Mouse (Mus musculus) brown adipose tissue, adult 24 weeks (tissue): ENCODE data around the gene Lrrc23. TPM values are rescaled to one million over a fixed set of nuclear protein-coding genes. Genes with fewer than 3 reads are reported as not detected.
A peak's percentile ranks its signal among the peaks of the same experiment; 100 is the strongest.

Experiments used
- H3K27ac ChIP-seq: fragments of 200-500 bp; replicated peaks from 2 replicates; pipeline ENCODE4 v1.5.1; 2012; ENCODE audit warnings: low read depth, mild to moderate bottlenecking, low read length
- H3K4me1 ChIP-seq: fragments of 200-500 bp; 2 replicates; pipeline ENCODE4 v1.6.1; 2012; ENCODE audit warnings: low read length, mixed read lengths; ENCODE audit not compliant: control insufficient read depth, insufficient read depth, insufficient read length
- H3K4me3 ChIP-seq: fragments of 200-500 bp; 2 replicates; pipeline ENCODE4 v1.5.1; 2012; ENCODE audit warnings: low read depth, mild to moderate bottlenecking, low read length, moderate library complexity; ENCODE audit not compliant: insufficient read depth
- polyA plus RNA-seq: library from polyadenylated mRNA; stranded (reverse); fragments of >200 nt; gene quantifications from 2 replicates; pipeline ENCODE4 v1.2.4, GENCODE M21; 2012; ENCODE audit not compliant: missing spikeins, insufficient read depth, insufficient read length

Gene Lrrc23
- polyA plus RNA-seq, 1 experiment, result not detected

GRCm38 (mm10) chr6:124796200-124796599 is 16.7 kb upstream of the Lrrc23 start:
- H3K4me3 ChIP-seq, result no peak overlapping the region
- no peaks in the 10 kb centered on the region for H3K4me1 ChIP-seq
- no peak overlapping the region for H3K27ac ChIP-seq

- Histone ChIP-seq H3K27ac (no peak overlapping the region), H3K4me3 (no peak overlapping the region), H3K4me1 (no peaks in the 10 kb centered on the region)
These were observed 16.3 kb upstream of the Lrrc23 start for GRCm38 (mm10) chr6:124795781-124796180.

GRCm38 (mm10) chr6:124791911-124792310 is 12.4 kb upstream of the Lrrc23 start:
- H3K4me1 ChIP-seq, result no peaks in the 10 kb centered on the region
- H3K27ac ChIP-seq, result no peak overlapping the region
- H3K4me3 ChIP-seq, result no peak overlapping the region

GRCm38 (mm10) chr6:124790121-124790520 is 10.6 kb upstream of the Lrrc23 start:
- H3K4me3 ChIP-seq, result no peak overlapping the region
- no peaks in the 10 kb centered on the region for H3K4me1 ChIP-seq
- no peak overlapping the region for H3K27ac ChIP-seq

GRCm38 (mm10) chr6:124789519-124789918 is 10.0 kb upstream of the Lrrc23 start:
- no peak overlapping the region for H3K27ac ChIP-seq
- H3K4me1 ChIP-seq, result no peaks in the 10 kb centered on the region
- H3K4me3 ChIP-seq, result no peak overlapping the region

GRCm38 (mm10) chr6:124787722-124788121 is 8.2 kb upstream of the Lrrc23 start:
- H3K4me1 ChIP-seq, result no peaks in the 10 kb centered on the region
- no peak overlapping the region for H3K4me3 ChIP-seq
- no peak overlapping the region for H3K27ac ChIP-seq

GRCm38 (mm10) chr6:124786756-124787420 is 7.4 kb upstream of the Lrrc23 start:
- no peak overlapping the region for H3K27ac ChIP-seq
- no peak overlapping the region for H3K4me3 ChIP-seq
- H3K4me1 ChIP-seq, result no peaks in the 10 kb centered on the region

GRCm38 (mm10) chr6:124782436-124782835 is 2.9 kb upstream of the Lrrc23 start:
- Histone ChIP-seq H3K4me3 (peak overlapping the region; percentile 25; the same call in 1 of the 2 replicates), H3K4me1 (no peaks in the 10 kb centered on the region; the same call in 1 of the 2 replicates), H3K27ac (no peak overlapping the region)

GRCm38 (mm10) chr6:124780917-124781316 is 1.4 kb upstream of the Lrrc23 start:
- Histone ChIP-seq H3K27ac (no peak overlapping the region), H3K4me3 (no peak overlapping the region), H3K4me1 (no peaks in the 10 kb centered on the region; the same call in 1 of the 2 replicates)

- Histone ChIP-seq H3K4me1 (no peaks in the 10 kb centered on the region; the same call in 1 of the 2 replicates), H3K4me3 (peak overlapping the region; percentile 56), H3K27ac (no peak overlapping the region)
These were observed 473 bp upstream of the Lrrc23 start for GRCm38 (mm10) chr6:124779984-124780416.

GRCm38 (mm10) chr6:124770511-124770910 is 9.0 kb downstream of the Lrrc23 start:
- H3K4me3 ChIP-seq, result no peak overlapping the region
- no peaks in the 10 kb centered on the region for H3K4me1 ChIP-seq
- no peak overlapping the region for H3K27ac ChIP-seq

- Histone ChIP-seq H3K4me1 (no peaks in the 10 kb centered on the region), H3K4me3 (no peak overlapping the region), H3K27ac (no peak overlapping the region)
These were observed 9.5 kb downstream of the Lrrc23 start for GRCm38 (mm10) chr6:124770013-124770412.

GRCm38 (mm10) chr6:124769101-124769765 is 10.3 kb downstream of the Lrrc23 start, which contains the start of gene Eno2:
TSS of gene Eno2 (minus strand) at chr6:124769673.
- Histone ChIP-seq H3K4me3 (peak within 1 kb of the TSS; percentile 66), H3K27ac (no peak within 1 kb of the TSS), H3K4me1 (no peaks in the 10 kb centered on the region)

GRCm38 (mm10) chr6:124768704-124769044 is 10.9 kb downstream of the Lrrc23 start:
- Histone ChIP-seq H3K4me3 (peak overlapping the region; percentile 66), H3K27ac (no peak overlapping the region), H3K4me1 (no peaks in the 10 kb centered on the region)

GRCm38 (mm10) chr6:124767920-124768703 is 11.4 kb downstream of the Lrrc23 start:
- H3K4me1 ChIP-seq, result no peaks in the 10 kb centered on the region
- H3K27ac ChIP-seq, result no peak overlapping the region
- H3K4me3 ChIP-seq, result peak overlapping the region; percentile 66; the same call in 1 of the 2 replicates
